Mouse (Mus musculus) embryonic facial prominence, embryonic 14.5 days (tissue): ENCODE data around the gene Tmem255b. TPM values are rescaled to one million over a fixed set of nuclear protein-coding genes. Genes with fewer than 3 reads are reported as not detected.

Experiments used
- ATAC-seq: fragments of 200-750 bp; cut with Nextera tagmentation; 2 replicates; pipeline ENCODE4 v1.8.0; 2017; ENCODE audit warnings: low read depth, moderate number of reproducible peaks, moderate TSS enrichment
- DNase-seq: peaks from one replicate; pipeline ENCODE4 v3.0.0-alpha.2; 2015; ENCODE audit warnings: low spot score
- H3K27ac ChIP-seq: fragments of 300-500 bp; sonication (generic); replicated peaks from 2 replicates; pipeline ENCODE4 v1.5.1; 2014; ENCODE audit warnings: low read depth, mild to moderate bottlenecking, low read length, moderate library complexity
- H3K27me3 ChIP-seq: fragments of 300-500 bp; sonication (generic); replicated peaks from 2 replicates; pipeline ENCODE4 v1.6.1; 2014; ENCODE audit warnings: low read length; ENCODE audit not compliant: control insufficient read depth, insufficient read depth
- H3K36me3 ChIP-seq: fragments of 300-500 bp; sonication (generic); 2 replicates; pipeline ENCODE4 v1.6.1; 2014; ENCODE audit warnings: low read length, mixed read lengths; ENCODE audit not compliant: control insufficient read depth, insufficient read depth
- H3K4me1 ChIP-seq: fragments of 300-500 bp; sonication (generic); 2 replicates; pipeline ENCODE4 v1.6.1; 2014; ENCODE audit warnings: antibody characterized with exemption, low read length; ENCODE audit not compliant: control insufficient read depth, insufficient read depth
- H3K4me2 ChIP-seq: fragments of 300-500 bp; sonication (generic); 2 replicates; pipeline ENCODE4 v1.6.1; 2014; ENCODE audit warnings: low read depth, mild to moderate bottlenecking, low read length, moderate library complexity, mixed read lengths
- H3K4me3 ChIP-seq: fragments of 300-500 bp; sonication (generic); 2 replicates; pipeline ENCODE4 v1.5.1; 2014; ENCODE audit warnings: low read depth, mild to moderate bottlenecking, low read length
- H3K9ac ChIP-seq: fragments of 300-500 bp; sonication (generic); 2 replicates; pipeline ENCODE4 v1.6.1; 2014; ENCODE audit warnings: low read depth, mild to moderate bottlenecking, low read length, moderate library complexity, mixed read lengths
- H3K9me3 ChIP-seq: fragments of 300-500 bp; sonication (generic); 2 replicates; pipeline ENCODE4 v1.6.1; 2016; ENCODE audit warnings: low read length; ENCODE audit not compliant: control insufficient read depth
- WGBS: fragments of 180-500 bp; shearing (Covaris S2); extraction: QIAGEN DNeasy Blood & Tissue Kit; methylation state at CpG from one replicate; pipeline ENCODE4 v1.1.7; 2014; 5-methylcytosine and 5-hydroxymethylcytosine counted together
- polyA plus RNA-seq: library from polyadenylated mRNA; unstranded; fragments of >200 nt; fragmentation: Nextera tagmentation; extraction: Ambion mirVana; gene quantifications from 2 replicates; pipeline ENCODE4 v1.2.1, GENCODE M21; 2014

Gene Tmem255b
- polyA plus RNA-seq, 1 experiment from 2014 or later, result 1.5 TPM

DNA sequence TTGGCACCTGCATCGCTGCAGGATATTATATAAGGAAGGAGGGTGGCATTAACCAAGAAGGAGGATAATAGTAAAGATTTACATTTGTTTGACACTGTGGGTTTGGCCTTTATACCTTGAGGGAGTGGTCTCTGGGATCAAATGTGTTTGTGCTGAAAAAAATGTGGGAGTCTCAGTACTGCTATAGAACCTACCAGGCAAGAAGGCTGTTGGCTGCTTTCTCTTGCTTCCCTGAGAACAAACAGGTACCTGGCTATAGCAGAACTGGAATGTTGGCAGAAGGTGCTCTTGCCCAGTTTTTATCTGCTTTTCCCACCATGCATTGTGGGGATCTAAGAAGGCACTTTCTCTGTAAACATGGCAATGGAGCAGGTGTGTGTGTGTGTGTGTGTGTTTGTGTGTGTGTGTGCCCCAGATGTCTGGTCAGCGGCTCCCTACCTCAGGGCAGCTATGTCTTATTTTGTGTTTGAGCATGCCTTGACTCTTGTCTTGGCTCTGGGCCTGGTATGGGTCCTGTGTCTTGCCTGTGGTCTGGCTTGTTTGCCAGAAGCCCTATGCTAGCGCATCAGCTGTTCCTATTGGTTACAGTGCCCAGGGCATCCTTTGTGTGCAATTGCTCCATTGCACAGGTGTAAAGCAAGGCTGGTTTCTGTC, 72.4 kb downstream of the Tmem255b start:
- no peak overlapping the region for H3K4me2 ChIP-seq
- H3K36me3 ChIP-seq, result no peaks in the 10 kb centered on the region
- no peaks in the 10 kb centered on the region for H3K9me3 ChIP-seq
- no peaks in the 10 kb centered on the region for H3K27me3 ChIP-seq
- no peak overlapping the region for H3K9ac ChIP-seq
- WGBS, result 73% methylated on average over 3 of the region's 3 CpGs
- H3K27ac ChIP-seq, result no peak overlapping the region
- DNase-seq, result no peak
- H3K4me3 ChIP-seq, result no peak overlapping the region
- H3K4me1 ChIP-seq, result no peaks in the 10 kb centered on the region
- no peak for ATAC-seq

DNA sequence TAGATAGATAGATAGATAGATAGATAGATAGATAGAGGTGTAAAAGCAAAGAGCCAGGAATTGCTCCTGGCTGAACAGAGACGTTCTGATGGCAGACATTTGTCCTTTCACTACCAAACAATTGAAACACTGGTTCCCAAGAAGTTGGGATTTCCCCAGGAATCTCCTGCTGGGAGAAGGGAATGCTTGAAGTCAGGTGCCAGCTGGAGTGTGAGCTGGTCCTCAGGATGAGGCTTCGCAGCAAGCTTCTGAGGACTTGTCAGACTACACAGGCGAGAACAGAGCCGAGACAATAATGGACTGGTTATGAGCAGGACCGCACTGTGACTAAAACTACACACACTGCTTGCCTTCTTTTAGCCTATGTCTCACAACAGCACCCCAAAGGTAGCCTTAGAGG, 77.0 kb downstream of the Tmem255b start:
- no peaks in the 10 kb centered on the region for H3K27me3 ChIP-seq
- no peak overlapping the region for H3K4me2 ChIP-seq
- no peak for ATAC-seq
- no peaks in the 10 kb centered on the region for H3K36me3 ChIP-seq
- WGBS, result 85% methylated on average over 5 of the region's 5 CpGs
- DNase-seq, result no peak
- H3K4me1 ChIP-seq, result no peaks in the 10 kb centered on the region
- no peak overlapping the region for H3K9ac ChIP-seq
- no peak overlapping the region for H3K4me3 ChIP-seq
- H3K27ac ChIP-seq, result no peak overlapping the region
- H3K9me3 ChIP-seq, result no peaks in the 10 kb centered on the region

DNA sequence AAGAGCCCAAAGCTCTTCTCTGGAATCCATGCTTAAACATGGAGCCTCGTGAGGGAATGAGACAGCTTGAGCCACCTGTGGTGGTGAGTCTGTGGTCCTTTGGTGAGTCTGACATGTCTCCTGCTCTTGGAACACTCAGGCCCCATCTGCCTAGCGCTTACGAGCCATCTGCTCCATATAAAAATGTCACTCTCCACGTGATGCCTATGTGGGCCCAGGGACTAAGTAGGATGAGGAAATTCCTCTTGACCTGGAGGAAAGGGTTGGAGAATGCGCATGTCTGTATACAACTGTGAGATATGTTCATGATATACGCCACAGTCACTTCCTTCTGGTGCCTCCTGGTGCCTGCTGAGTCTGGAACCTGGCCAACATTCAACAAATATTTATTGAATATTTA, 77.7 kb downstream of the Tmem255b start:
- Histone ChIP-seq H3K4me3 (no peak overlapping the region), H3K9me3 (no peaks in the 10 kb centered on the region), H3K4me1 (no peaks in the 10 kb centered on the region), H3K36me3 (no peaks in the 10 kb centered on the region), H3K27me3 (no peaks in the 10 kb centered on the region), H3K27ac (no peak overlapping the region), H3K9ac (no peak overlapping the region), H3K4me2 (no peak overlapping the region)
- DNase-seq (no peak), ATAC-seq (no peak)
- 79% methylated on average over 6 of the region's 6 CpGs for WGBS

DNA sequence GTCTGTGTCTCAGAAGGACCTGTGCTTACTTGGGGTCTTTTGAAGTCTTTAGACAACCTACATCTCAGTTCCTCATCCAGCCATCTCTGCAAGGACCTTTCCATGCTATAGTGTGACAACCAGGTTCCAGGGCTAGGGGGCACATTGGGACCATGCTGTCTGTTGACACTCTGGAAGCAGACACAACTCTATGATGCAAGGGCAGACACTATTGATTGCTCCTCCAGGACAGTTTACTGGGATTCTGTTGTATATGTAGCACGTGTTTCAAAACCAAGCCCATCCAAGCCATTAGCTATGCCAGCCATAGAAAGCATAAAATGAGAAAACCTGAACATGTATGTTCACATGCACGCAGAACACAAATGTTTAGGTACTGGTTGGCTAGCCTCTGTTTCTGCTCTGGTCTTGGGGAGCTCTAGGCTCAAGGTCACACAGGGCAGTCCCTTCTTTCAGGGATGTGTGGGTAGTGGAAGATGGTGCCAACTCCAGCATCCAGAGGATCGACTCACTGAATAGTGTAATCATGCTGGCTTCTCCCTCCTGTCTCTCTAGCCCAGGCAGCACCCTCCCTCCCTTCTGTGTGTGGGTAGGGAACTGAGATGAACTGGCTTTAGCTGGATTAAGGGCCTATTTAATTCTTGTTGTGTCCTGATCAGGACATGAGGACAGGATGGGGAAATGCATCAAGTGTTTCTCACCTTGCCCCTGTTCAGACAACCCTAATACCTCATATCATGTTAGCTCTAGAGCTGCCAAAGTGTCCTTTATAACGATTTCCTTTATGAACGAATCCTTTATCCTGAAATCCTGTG, 78.8 kb downstream of the Tmem255b start:
- Histone ChIP-seq H3K9ac (no peak overlapping the region), H3K27me3 (no peaks in the 10 kb centered on the region), H3K36me3 (no peaks in the 10 kb centered on the region), H3K4me1 (no peaks in the 10 kb centered on the region), H3K4me2 (no peak overlapping the region), H3K4me3 (no peak overlapping the region), H3K9me3 (no peaks in the 10 kb centered on the region), H3K27ac (no peak overlapping the region)
- ATAC-seq (no peak), DNase-seq (no peak)
- 79% methylated on average over 5 of the region's 5 CpGs for WGBS

DNA sequence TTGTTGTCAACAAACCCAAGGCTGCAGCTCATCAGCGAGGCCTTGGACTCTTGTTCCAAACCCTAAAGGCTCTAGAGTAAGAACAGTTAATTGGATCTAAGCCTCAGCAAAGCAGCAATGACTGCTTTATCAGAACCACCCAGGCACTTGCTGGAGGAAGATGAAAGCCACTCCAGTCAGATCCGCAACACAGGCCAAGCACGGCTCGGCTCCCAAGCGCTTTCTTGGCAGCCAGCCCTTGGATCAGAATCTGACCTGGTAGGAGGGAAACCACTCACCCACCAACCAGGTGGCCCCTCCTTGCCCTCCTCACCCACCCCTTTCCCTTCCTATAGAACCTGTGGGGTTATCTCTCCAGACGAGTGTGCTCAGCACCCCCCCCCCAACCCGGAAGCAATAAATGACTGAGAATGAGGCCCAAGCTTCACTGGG, 81.0 kb downstream of the Tmem255b start:
- Histone ChIP-seq H3K4me1 (no peaks in the 10 kb centered on the region), H3K27me3 (no peaks in the 10 kb centered on the region), H3K36me3 (no peaks in the 10 kb centered on the region), H3K4me2 (no peak overlapping the region), H3K9ac (no peak overlapping the region), H3K9me3 (no peaks in the 10 kb centered on the region), H3K4me3 (no peak overlapping the region), H3K27ac (no peak overlapping the region)
- WGBS, result 58% methylated on average over 7 of the region's 7 CpGs
- DNase-seq, result peak; percentile 72
- 0 out of 2 replicates have a peak, but pooled peaks have one; percentile 30 for ATAC-seq

DNA sequence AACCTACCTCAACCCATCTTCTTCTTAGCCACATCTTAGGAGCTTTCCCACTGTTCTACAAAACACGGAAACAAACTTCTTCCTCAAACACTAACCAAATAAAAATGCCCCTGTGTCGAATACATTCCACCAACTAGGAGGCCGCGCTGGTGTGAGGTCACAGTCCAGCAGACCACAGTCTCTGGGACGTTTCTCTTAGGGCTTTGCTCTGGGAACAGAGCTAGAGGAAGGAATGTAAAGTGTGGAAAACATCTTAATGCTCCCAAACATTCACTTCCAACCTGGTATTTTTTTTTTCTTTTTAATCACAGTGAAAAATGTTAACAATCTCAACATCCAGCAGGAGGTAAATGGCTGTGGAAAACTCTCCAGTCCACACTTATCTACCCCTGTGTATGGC, 81.7 kb downstream of the Tmem255b start:
- ATAC-seq (no peak), DNase-seq (no peak)
- H3K27me3 ChIP-seq, result 0 out of 2 replicates have a peak, but pooled peaks cover 3% of the 10 kb centered on the region
- no peaks in the 10 kb centered on the region for H3K4me1 ChIP-seq
- H3K4me3 ChIP-seq, result no peak overlapping the region
- 76% methylated on average over 5 of the region's 5 CpGs for WGBS
- H3K36me3 ChIP-seq, result no peaks in the 10 kb centered on the region
- H3K27ac ChIP-seq, result no peak overlapping the region
- H3K9me3 ChIP-seq, result no peaks in the 10 kb centered on the region
- H3K4me2 ChIP-seq, result no peak overlapping the region
- H3K9ac ChIP-seq, result no peak overlapping the region

DNA sequence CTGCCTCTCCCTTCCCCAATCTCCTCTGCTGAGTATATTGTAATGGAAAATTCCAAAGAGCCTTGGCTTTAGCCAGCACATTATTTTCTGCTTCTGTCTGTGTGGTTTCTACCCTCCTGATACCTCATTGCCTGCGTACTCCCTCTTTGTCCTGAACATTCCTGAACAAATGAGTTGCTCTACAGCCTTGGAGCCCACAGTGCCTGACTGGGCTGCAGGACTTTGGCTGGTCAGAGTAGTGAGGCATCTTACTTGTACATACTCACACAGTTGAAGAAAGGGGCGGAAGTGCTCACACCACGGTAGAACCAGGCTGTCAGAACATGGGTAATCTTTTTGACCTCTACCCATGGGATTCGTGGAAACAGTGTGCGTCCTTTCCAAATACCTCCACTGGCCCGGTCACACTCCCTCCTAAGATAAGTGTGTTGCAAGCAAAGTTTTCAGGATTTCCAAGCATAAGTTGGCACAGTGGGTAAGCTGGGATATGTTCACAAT, 82.3 kb downstream of the Tmem255b start:
- DNase-seq, result no peak
- H3K4me2 ChIP-seq, result no peak overlapping the region
- 0 out of 2 replicates have a peak, but pooled peaks cover 5% of the 10 kb centered on the region for H3K27me3 ChIP-seq
- H3K4me3 ChIP-seq, result no peak overlapping the region
- H3K9ac ChIP-seq, result no peak overlapping the region
- no peaks in the 10 kb centered on the region for H3K36me3 ChIP-seq
- H3K27ac ChIP-seq, result no peak overlapping the region
- ATAC-seq, result no peak
- WGBS, result 86% methylated on average over 6 of the region's 6 CpGs
- no peaks in the 10 kb centered on the region for H3K9me3 ChIP-seq
- no peaks in the 10 kb centered on the region for H3K4me1 ChIP-seq
